Mouse (Mus musculus): ENCODE data around the gene Npy4r.

- no peak for TF ChIP-seq CTCF (IDR thresholded peaks at IDR 0.05; ENCODE audit: low read depth)
- no peak for TF ChIP-seq EP300 (IDR thresholded peaks at IDR 0.05; ENCODE audit: low read depth)
Observed at GRCm38 (mm10) chr14:34119046-34119723, 33.1 kb downstream of the Npy4r start.

Measured in heart, postnatal 0 days (tissue).